Mouse (Mus musculus) megakaryocyte, adult 5-6 weeks (primary cell): ENCODE results near the gene Qrich1. TPM values are rescaled to one million over a fixed set of nuclear protein-coding genes. Genes with fewer than 3 reads are reported as not detected.

ENCODE experiments used
- ATAC-seq: 2 replicates; pipeline ENCODE4 v1.8.0; 2016; ENCODE audit warnings: mild to moderate bottlenecking, inconsistent platforms; ENCODE audit not compliant: poor library complexity, severe bottlenecking
- total RNA-seq, 2 experiments: library from RNA; stranded (forward) in 1 of 2; stranded (reverse) in 1 of 2; fragments of 153-499, 151-499 nt in 1 of 2; fragments of 221-1000, 200-1000 nt in 1 of 2; gene quantifications; 2 replicates each; pipeline versions ENCODE4 v1.2.3 to v1.2.4; 2015 to 2017

Qrich1 gene
- total RNA-seq, 2 experiments from 2014 or later: 74.0 to 97.9 TPM

DNA sequence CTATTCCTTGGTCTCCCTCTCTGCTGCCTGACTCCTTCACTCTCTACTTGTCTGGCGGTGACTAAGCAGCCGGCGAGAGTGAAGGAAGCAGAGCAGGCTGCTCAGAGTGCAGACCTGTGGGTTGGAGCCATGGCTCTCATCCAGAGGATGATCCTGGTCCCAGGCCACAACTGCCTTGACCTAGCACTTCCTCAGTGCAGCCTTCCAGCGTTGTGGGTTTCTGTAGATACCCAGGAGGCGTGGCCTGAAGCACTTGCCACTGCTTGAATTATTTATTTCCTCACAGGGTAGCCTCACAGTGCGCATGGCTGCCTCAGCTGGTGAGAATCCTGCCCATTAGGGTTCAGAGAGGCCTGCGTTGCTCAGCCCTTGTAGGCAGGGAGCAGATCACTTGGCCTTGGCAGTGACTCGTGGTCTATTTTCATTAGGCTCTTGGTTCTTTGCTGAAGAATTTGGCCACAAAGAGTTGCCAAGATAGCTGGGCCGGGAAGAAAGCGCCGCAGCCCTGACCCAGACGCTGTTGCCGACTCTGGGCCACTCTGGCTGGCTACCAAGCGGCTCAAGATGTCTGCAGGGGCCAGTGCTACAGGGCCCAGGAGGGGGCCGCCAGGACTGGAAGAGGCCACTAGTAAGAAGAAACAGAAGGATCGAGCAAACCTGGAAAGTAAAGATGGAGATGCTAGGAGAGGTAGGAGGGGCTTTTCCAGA, 24.4 kb upstream of the Qrich1 start:
- ATAC-seq: peak; percentile 36

DNA sequence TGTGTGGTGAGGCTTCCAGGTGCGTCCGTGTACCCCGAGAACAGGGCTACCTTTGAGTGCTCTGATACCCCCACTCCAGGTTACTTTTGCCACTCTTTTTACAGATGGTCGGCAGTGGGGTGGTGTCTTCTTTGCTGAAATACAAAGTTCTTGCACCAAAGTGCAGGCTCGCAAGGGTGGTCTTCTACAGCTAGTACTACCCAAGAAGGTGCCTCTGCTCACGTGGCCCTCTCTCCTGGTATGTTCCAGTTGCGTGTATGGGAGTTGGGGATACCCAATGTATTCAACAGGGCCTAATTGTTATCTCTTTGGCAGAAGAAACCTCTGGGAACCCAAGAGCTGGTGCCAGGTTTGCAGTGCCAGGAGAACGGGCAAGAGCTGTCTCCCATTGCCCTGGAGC, 23.4 kb upstream of the Qrich1 start:
- ATAC-seq: no peak

DNA sequence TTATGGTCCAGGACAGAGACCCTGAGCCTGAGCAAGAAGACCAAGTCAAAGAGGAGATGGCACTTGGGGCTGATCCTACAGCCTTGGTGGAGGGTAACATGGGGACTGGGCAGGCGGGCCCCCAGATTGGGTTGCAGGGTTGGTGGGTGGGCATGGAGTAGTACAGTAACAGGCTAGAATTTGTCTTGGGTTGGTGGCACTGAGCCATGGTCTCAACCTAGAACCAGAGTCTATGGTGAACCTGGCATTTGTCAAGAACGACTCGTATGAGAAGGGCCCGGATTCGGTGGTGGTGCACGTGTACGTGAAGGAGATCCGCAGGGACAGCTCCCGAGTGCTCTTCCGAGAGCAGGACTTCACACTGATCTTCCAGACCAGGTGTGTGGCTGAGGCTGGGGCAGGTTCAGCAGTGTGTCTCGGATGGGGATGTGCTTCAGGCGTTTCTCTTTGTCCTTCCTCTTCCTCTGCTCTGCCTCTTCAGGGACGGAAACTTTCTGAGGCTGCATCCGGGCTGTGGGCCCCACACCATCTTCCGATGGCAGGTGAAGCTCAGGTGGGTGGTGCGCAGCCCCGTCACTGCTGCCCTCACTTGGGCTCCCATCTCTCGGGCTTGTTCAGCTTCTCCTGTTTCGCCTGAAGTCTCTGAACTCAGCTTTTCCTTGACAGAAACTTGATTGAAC, 22.3 kb upstream of the Qrich1 start:
- ATAC-seq: no peak

DNA sequence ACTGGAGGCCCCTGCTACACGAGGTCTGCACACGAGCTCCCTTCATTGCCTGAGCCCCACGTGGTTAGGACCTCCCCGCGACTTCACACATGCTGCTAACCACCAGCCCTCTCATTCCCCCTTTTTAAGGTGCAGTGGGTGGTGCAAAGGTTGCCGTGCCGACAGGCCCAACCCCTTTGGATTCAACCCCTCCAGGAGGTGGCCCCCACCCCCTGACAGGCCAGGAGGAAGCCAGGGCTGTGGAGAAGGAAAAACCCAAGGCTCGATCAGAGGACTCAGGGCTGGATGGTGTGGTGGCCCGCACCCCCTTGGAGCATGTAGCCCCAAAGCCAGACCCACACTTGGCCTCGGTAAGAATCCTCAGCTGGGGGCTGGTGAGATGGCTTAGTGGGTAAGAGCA, 21.7 kb upstream of the Qrich1 start:
- no peak for ATAC-seq

DNA sequence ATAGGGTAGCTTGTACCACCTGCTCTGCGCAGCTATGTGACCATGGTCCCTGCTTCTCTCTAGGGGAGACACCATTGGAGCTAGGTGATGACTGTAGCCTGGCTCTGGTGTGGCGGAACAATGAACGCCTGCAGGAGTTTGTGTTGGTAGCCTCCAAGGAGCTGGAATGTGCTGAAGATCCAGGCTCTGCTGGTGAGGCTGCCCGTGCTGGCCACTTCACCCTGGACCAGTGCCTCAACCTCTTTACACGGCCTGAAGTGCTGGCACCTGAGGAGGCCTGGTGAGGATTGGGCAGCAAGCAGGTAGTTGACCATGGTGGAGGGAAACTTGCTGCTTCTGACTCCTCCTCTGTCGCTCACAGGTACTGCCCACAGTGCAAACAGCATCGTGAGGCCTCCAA, 17.4 kb upstream of the Qrich1 start:
- no peak for ATAC-seq

DNA sequence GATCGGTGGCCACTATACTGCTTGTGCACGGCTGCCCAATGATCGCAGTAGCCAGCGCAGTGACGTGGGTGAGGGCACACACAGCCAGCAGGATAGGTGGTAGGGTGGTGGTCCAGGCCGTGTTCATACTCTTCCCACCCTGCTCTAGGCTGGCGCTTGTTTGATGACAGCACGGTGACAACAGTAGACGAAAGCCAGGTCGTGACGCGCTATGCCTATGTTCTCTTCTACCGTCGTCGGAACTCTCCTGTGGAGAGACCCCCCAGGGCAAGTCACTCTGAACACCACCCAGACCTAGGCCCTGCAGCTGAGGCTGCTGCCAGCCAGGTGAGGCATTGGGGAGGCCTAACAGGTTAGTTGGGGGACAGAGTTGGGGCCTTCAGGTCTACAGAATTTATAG, 16.7 kb upstream of the Qrich1 start:
- no peak for ATAC-seq

DNA sequence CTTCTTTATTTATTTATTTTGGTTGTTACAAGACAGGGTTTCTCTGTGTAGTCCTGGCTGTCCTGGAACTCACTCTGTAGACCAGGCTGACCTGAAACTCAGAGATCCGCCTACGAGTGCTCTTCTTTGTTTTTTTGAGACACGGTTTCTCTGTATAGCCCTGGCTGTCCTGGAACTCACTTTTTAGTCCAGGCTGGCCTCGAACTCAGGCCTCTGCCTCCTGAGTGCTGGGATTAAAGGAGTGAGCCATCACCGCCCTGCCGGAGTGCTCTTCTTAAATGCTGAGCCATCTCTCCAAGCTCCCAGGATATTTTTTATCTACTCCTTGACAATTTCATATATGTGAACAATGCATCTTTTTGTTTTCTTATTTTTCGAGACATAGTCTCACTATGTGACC, 9.7 kb upstream of the Qrich1 start:
- no peak for ATAC-seq

DNA sequence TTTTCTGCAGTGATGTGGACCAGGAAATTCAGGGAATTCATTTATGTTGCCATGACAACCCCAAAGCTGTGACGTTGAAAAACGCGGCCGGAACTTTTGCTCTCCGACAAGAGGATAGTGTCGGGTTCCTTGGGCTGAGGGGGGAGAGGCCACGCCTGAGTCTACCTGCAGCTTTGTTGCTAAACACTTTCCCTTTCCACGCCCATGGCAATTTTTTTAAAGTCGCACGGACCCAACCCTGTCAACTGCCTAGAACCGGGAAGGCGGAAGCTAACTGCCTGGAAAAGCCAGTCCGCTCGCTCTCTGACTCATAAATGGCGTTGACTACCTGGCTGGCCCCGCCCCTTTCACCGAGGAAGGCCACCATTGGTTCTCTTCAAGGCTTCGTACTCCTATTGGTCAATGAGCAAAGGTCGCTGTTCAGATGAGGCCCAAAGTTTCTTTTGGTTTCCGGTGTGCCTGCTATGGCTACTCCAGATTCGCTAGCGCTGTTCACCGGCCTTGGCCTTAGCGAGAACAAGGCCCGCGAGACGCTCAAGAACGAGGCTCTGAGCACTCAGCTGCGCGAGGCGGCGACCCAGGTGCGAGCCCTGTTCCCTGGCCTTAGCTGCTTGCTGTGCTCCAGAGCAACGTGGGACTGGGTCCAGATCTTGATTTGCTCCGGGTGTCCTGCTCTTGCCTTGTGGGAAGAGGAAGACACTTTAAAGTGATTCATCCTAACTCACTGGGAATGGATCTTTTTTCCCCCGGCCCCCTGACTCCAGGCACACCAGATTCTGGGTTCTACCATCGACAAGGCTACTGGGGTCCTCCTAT, 8.8 kb upstream of the Qrich1 start, which contains the start of gene Qars:
Qars (plus strand) TSS at position 88 of the 816 bp plus-strand sequence.
- peak; percentile 98 for ATAC-seq

DNA sequence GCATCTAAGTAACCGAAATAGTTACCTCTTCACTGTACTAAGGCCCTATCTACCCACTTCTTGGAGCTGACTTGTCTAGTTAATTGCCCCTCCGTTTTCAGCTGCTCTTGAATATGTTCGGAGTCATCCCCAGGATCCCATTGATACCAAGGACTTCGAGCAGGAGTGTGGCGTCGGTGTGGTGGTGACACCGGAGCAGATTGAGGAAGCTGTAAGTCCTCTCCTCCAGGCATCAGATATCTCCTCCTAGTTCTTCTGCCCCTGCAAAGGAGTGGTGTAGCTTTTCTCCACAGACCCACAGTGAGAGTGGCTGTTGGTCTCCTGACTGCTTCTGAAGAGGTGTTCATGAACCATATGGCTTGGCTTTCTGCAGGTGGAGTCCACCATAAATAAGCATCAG, 7.8 kb upstream of the Qrich1 start:
- ATAC-seq: no peak

DNA sequence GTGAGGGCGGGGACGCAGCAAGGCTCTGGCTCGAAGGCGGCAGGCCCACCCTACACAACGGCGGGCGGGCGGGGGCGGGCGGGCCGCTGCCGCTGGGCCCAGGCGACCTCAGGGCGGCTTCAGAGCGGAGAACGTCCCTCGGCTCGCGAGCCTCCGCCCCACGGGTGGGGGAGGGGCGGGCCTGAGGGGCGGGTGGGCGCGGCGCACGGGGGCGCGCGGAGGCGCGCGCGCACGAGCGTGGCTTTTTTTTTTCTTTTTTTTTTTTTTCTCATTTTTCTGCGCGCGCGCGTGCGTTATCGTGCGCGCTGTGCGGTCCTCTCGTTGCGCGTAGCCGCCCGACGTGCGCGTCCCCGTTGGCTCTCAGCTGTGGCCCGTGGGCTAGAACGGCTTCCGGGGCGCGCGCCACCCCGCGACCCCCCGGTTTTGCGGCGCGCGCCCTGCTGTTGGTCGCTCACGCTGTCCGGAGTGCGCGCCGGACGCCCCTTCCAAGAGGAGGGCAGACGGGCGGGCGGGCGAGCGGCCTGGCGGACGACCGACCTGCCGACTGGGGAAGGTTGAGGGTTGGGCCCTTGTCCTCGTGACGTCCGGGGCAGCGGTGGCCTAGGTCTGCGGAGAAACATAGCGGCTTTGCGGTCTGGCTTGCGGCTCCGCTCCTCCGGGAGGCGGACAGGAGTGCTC, 786 bp downstream of the Qrich1 start:
- peak; percentile 44 for ATAC-seq

DNA sequence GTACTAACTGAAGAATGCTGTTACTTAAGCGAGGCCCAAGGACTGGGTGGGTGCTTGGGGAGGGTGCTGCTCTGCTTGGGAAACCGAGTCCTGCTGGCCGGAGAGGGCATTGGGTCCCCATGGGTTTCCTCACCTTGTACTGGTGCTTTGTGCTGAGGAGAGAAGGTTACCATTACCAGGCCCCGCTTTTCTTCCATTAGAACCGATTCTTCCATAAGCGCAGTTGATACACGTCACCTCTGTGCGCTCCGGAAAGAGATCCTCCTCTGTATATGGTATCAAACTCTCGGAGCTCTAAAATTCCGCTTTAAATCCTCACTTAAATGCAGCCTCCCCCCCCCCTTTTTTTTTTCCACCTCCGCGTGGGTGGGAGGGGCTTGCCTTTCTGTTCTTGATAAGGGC, 1.3 kb downstream of the Qrich1 start:
- no peak; the same call in 1 of the 2 replicates for ATAC-seq

DNA sequence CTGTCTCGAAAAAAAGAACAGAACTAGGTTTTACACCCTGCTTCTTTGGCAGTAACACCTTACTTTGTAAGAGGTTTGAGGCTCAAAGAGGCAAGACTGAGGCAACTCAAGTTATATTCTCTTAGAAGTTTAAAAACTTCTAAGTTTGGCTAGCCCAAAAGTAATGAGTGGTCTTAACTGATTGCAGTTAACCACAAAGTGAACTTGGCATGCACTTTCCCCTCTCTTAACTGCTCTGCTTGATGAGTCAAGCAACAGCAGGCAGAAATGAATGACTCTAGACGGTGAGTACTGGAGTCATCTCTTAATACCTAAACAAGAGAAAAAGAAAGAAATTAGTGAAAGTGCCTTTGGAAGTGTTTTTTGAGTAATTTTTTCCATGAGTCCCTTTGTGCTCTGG, 5.0 kb downstream of the Qrich1 start:
- no peak for ATAC-seq

DNA sequence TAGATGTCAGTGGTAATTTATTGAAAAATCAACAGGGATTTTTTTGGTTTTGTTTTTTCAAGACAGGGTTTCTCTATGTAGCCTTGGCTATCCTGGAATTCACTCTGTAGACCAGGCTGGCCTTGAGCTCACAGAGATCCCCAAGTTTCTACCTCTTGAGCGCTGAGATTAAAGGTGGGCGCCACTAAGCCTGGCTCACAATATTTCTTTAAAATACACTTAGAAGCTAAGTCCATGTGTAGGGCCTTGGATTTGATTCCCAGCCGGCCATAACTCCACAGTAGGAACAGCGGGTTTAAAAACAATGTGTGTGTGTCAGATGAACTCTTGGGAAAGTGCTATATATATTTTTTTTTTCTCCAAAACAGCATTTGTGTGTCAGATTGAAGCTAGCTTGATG, 6.7 kb downstream of the Qrich1 start:
- no peak for ATAC-seq

DNA sequence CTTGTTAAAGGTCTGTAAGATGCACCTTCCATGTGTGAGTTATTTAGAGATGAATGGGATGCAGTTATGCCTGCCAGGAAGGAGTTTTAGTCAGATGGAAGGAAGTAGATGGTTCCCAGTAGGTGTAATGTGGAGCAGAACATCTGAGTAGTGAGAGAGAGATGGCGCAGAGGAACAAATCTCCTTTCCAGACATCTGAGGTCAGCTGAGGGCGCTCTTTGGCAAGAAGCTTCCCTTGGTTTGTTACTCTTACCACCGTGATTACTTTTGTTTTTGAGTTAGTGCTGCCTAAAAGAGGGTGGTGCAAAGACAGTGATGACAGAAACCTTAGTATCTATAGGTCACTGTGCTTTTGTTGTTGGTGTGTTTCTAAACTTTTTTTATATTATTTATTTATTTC, 8.8 kb downstream of the Qrich1 start:
- no peak for ATAC-seq

DNA sequence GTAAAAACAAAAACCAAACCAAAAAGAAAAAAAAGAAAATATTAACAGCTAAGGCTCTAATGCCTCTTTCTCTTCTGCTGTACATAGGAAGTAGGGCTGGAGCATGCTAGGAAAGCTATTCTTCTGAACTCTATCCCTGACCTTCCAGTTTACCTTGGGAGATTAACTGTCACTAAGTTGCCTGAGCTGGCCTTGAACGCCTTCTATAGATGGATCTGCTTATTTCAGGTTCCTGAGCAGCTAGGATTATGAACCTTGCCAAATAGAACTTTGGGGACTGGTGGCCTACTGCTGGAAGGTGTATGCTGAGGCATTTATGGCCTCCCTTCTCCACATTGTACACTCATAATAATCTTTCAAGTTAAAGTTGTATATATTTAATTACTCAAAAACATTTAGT, 14.3 kb downstream of the Qrich1 start:
- no peak for ATAC-seq

DNA sequence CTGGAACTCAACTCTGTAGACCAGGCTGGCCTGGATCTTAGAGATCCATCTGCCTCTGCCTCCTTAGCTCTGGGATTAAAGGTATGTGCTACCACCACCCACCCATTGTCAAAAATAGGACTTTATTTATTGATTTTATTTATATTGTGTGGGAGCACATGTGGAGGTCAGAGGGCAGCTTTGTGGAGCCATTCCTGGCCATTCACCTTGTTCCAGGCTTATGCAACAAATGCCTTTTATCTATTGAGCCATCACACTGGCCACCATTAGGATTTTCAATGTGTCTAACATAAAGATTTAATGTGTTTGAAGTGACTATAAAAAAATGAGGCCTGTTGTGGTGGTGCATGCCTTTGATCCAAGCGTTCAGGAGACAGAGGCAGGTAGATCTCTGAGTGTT, 14.9 kb downstream of the Qrich1 start:
- ATAC-seq: no peak

DNA sequence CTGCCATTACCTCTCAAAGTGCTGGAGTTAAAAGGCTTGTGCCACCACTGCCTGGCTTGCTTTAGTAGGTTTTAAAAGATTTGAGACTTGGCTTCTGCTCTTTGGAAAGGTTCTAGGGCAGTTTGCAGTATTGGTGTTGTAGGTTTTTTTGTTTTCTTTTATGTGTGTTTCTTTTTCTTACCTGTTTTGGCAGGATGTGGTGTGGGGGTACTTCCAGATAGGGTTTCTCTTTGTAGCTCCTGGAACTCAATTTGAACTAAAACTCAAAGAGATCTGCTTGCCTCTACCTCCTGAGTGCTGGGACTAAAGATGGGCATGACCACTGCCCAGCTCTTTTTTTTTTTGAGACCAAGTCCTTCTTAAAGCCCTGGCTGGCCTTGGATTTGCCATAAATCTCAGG, 24.2 kb downstream of the Qrich1 start:
- ATAC-seq: no peak

DNA sequence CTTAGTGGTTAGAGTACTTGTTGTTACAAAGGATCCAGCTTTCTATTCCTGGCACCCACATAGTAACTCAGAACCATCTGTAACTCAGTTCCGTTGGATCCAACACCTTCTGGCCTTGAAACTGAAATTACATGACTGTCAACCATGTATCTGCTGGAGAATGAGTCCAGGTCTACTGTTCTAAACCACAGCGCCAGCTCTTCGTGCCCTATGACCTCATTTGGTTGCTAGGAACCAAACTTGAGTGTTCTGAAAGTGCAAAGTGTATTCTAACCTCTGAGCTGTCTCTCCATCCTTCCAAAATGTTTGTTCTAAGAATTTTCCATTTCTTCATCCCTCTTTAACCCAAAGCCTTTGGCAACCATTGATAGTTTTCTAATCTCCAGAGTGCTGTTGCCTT, 29.4 kb downstream of the Qrich1 start:
- ATAC-seq: no peak

DNA sequence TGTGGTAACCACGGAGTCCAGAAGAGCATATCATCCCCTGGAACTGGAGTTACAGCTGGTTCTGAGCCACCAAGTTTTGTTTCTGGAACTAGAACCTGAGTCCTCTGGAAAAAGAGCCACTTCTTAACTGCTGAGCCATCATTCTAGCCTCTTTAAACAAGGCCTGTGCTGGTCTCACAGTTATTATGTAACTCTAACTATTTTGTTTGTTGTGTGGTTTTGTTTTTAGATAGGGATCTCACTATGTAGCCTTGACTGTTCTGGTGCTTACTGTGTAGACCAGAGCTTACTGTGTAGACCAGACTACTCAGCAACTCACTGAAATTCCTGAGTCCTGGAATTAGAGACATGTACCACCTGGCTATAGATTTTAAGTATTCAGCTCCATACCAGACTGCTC, 30.3 kb downstream of the Qrich1 start:
- no peak for ATAC-seq

DNA sequence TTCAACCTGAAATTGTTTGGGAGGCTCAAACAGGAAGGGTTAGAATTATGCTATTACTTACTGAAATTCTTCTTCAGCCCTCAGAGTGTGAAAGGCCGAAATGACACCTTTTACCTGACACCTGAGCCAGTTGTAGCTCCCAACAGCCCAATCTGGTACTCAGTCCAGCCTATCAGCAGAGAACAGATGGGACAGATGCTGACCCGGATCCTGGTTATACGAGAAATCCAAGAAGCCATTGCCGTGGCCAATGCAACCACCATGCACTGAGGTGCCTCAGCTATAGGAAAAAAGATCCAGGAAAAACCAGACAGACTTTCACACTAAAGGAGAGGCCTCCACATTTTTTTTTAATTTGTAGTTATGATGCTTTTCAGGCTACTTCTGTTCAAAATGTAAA, 42.6 kb downstream of the Qrich1 start:
- no peak for ATAC-seq

DNA sequence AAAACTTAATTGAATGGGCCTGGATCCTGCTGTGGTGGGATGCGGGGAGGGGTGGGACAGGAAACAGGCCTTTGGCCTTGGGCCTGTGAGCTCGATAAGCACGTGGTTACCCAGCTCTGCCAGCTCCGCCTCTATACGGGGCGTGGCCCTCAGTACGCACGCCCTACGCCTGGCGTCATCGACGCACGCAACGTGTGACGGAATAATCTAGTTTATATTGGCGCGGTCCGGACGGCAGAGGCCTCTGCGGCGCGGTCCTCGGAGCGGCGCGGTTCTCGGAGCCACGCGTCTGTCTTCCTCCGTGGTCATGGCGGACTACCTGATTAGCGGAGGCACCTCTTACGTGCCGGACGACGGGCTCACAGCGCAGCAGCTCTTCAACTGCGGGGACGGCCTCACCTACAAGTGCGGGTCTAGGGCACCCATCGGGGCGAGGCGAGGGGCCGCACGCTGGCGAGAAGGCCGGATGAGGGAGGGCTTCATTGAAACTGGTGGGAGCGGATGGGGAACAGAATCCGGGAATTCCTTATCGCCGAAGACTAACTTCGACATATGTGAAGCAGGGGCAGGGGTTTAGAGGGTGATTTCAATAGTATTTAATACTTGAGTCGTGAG, 43.7 kb downstream of the Qrich1 start, which contains the start of gene Impdh2:
Impdh2 (plus strand) TSS at position 60 of the 615 bp plus-strand sequence.
- ATAC-seq: peak; percentile 99
